Mouse (Mus musculus) central nervous system, embryonic 11.5 days (tissue): Measurements from ENCODE around the gene Arl5a. TPM values are rescaled to one million over a fixed set of nuclear protein-coding genes. Genes with fewer than 3 reads are reported as not detected.

Experiments used
- polyA plus RNA-seq: library from polyadenylated mRNA; depleted of rRNA; stranded (reverse); fragments of >200 nt; gene quantifications from 2 replicates; pipeline ENCODE4 v1.2.3, GENCODE M21; 2012; rRNA removed

Gene Arl5a
- polyA plus RNA-seq, result 29.9 and 52.5 TPM in 2 replicates

GRCm38 (mm10) chr2:52424747-52425522 lies at the start of gene Arl5a:
Gene Arl5a (minus strand): TSS chr2:52424901.

GRCm38 (mm10) chr2:52378448-52378804 lies 46.3 kb downstream of the Arl5a start, which contains the start of gene Neb:
Gene Neb (minus strand): TSS chr2:52378474.

Other genes with a start within 250 kb of the Arl5a start
- gene Neb, start 46.4 kb downstream of the Arl5a start, polyA plus RNA-seq, result 0.23 and 9.1 TPM in 2 replicates